In the genomic region with DNA sequence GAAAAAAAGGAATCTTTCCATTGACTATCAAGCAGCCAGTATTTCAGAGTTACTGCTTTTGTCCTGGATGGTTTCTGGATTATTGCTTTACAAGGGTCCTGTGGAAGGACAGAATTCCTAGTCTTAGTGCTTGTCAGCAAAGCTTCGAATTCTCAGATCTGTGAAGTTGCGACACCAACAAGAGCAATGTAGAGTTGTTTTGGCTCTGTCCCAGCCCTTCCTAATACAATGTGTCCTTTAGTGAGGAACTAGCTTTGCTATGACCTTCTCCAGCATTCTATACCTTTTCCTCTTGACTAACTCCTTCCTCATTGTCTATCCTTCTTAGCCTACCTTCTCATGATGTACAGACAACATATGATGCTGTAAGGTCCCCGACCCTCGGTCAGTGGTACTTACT, we compare ENCODE assay signal across 18 mouse cellular contexts. TPM values are rescaled to one million over a fixed set of nuclear protein-coding genes. Genes with fewer than 3 reads are reported as not detected.
"Had no signal": no experiment of that assay in that cellular context is flagged by ENCODE, and none has a peak within 500 bp of the region (broad histone marks: within the 10 kb centered on the region; RNA-seq: fewer than 3 reads in every experiment).

No protein-coding gene starts in this region.

- H3K36me3 ChIP-seq: kidney, embryonic 15.5 days; limb, embryonic 10.5 days; midbrain, embryonic 12.5 days; neural tube, embryonic 13.5 days had no signal

- H3K4me3 ChIP-seq: kidney, embryonic 15.5 days; left cerebral cortex, adult 2 months; limb, embryonic 10.5 days; midbrain, embryonic 12.5 days; neural tube, embryonic 13.5 days had no signal

- H3K9me3 ChIP-seq: midbrain, embryonic 12.5 days had no signal

- H3K27me3 ChIP-seq: kidney, embryonic 15.5 days; midbrain, embryonic 12.5 days; neural tube, embryonic 13.5 days had no signal

- ATAC-seq: midbrain, embryonic 16.5 days had no signal

- H3K27ac ChIP-seq: kidney, embryonic 15.5 days; left cerebral cortex, adult 2 months; limb, embryonic 10.5 days; midbrain, embryonic 12.5 days; neural tube, embryonic 13.5 days; stomach, postnatal 0 days had no signal

- H3K4me1 ChIP-seq: kidney, embryonic 15.5 days; limb, embryonic 10.5 days; midbrain, embryonic 12.5 days; neural tube, embryonic 13.5 days had no signal

- DNase-seq: kidney, adult 18-20 months; kidney, postnatal 25 days; lung, adult 2 months; lung, postnatal 10 days; right cerebral cortex, adult 18-20 months; right cerebral cortex, postnatal 25 days; thymus, postnatal 4 days had no signal

- H3K4me2 ChIP-seq: kidney, embryonic 15.5 days; midbrain, embryonic 12.5 days; neural tube, embryonic 13.5 days had no signal

- H3K9ac ChIP-seq: kidney, embryonic 15.5 days; midbrain, embryonic 12.5 days; neural tube, embryonic 13.5 days had no signal

RNA-seq across cellular contexts. Expression of gene Ugt1a10, which starts 41.0 kb away (rescaled TPM):
- total RNA-seq: layer of hippocampus, postnatal 25 days; left cerebral cortex, adult 2 months; left cerebral cortex, postnatal 14 days; megakaryocyte-erythroid progenitor cell, adult 5-6 weeks had no signal
- polyA plus RNA-seq: limb, embryonic 10.5 days; limb, embryonic 14.5 days; lung, adult 2 months; midbrain, embryonic 12.5 days; midbrain, embryonic 16.5 days; neural tube, embryonic 13.5 days; stomach, postnatal 0 days had no signal

RNA-seq across cellular contexts. Expression of gene Ugt1a9, which starts 56.4 kb away (rescaled TPM):
- total RNA-seq: layer of hippocampus, postnatal 25 days; left cerebral cortex, adult 2 months; left cerebral cortex, postnatal 14 days had no signal
- polyA plus RNA-seq: limb, embryonic 10.5 days; limb, embryonic 14.5 days; midbrain, embryonic 12.5 days; midbrain, embryonic 16.5 days; neural tube, embryonic 13.5 days had no signal
